Mouse (Mus musculus) spleen, adult 18-20 months (tissue): ENCODE results near the gene Steap3.

Experiments
- DNase-seq, 2 experiments: peaks; one replicate each; pipeline ENCODE4 v3.0.0; 2022; ENCODE audit warnings: mixed read lengths in 2 of 2

Steap3 gene

DNA sequence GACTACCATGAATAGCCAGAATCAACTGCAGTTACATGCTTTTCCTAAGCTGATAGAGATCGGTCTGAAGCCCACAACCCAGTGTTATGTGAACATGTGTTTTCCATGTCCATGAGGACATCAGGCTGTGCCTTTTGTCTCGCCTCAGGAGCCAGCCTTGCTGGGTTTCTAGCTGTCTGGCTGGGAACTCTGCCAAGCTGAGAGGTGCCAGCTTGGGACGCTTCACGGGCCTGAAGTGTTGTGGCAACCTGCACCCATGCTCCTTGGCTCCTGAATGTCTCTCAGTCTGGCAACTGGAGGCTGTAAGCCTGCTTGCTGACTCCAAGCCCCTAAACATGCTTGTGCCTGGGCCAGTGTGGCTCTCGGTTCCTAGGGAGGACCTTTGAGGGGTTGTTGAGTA is 130.0 kb downstream of the Steap3 start:
- DNase-seq, result no peak
